Mouse (Mus musculus) limb, embryonic 14.5 days (tissue): ENCODE results near the gene Slmap. TPM values are rescaled to one million over a fixed set of nuclear protein-coding genes. Genes with fewer than 3 reads are reported as not detected.

ENCODE experiments used
- ATAC-seq: fragments of 200-750 bp; cut with Nextera tagmentation; 2 replicates; pipeline ENCODE4 v1.8.0; 2017; ENCODE audit warnings: low read depth, moderate number of reproducible peaks, moderate TSS enrichment; ENCODE audit not compliant: low FRiP score
- DNase-seq: peaks from one replicate; pipeline ENCODE4 v3.0.0-alpha.2; 2015; ENCODE audit warnings: low spot score
- H3K27ac ChIP-seq: fragments of 300-500 bp; sonication (generic); replicated peaks from 2 replicates; pipeline ENCODE4 v1.5.1; 2014; ENCODE audit warnings: low read depth, mild to moderate bottlenecking, low read length, moderate library complexity, mixed read lengths
- H3K27me3 ChIP-seq: fragments of 300-500 bp; sonication (generic); 2 replicates; pipeline ENCODE4 v1.6.1; 2014; ENCODE audit warnings: low read length, mixed read lengths; ENCODE audit not compliant: control insufficient read depth, insufficient read depth
- H3K36me3 ChIP-seq: fragments of 300-500 bp; sonication (generic); 2 replicates; pipeline ENCODE4 v1.6.1; 2014; ENCODE audit warnings: mild to moderate bottlenecking, low read length, moderate library complexity, mixed read lengths; ENCODE audit not compliant: control insufficient read depth, insufficient read depth
- H3K4me1 ChIP-seq: fragments of 300-500 bp; sonication (generic); 2 replicates; pipeline ENCODE4 v1.6.1; 2014; ENCODE audit warnings: antibody characterized with exemption, low read length, mixed read lengths; ENCODE audit not compliant: control insufficient read depth, insufficient read depth
- H3K4me2 ChIP-seq: fragments of 300-500 bp; sonication (generic); replicated peaks from 2 replicates; pipeline ENCODE4 v1.6.1; 2014; ENCODE audit warnings: low read depth, mild to moderate bottlenecking, low read length, moderate library complexity; ENCODE audit not compliant: severe bottlenecking
- H3K4me3 ChIP-seq: fragments of 300-500 bp; sonication (generic); replicated peaks from 2 replicates; pipeline ENCODE4 v1.5.1; 2014; ENCODE audit warnings: low read length
- H3K9ac ChIP-seq: fragments of 300-500 bp; sonication (generic); 2 replicates; pipeline ENCODE4 v1.6.1; 2014; ENCODE audit warnings: mild to moderate bottlenecking, low read depth, low read length, moderate library complexity; ENCODE audit not compliant: severe bottlenecking
- H3K9me3 ChIP-seq: fragments of 300-500 bp; sonication (generic); 2 replicates; pipeline ENCODE4 v1.6.1; 2016; ENCODE audit warnings: low read length; ENCODE audit not compliant: control insufficient read depth
- POLR2A ChIP-seq: fragments of 200-500 bp; IDR thresholded peaks from 2 replicates; pipeline ENCODE4 v1.8.0; 2012; ENCODE audit warnings: inconsistent platforms, mild to moderate bottlenecking, moderate library complexity, borderline replicate concordance; ENCODE audit not compliant: insufficient read depth, insufficient read length; ENCODE audit errors: extremely low read depth
- WGBS: fragments of 180-500 bp; shearing (Covaris S2); extraction: QIAGEN DNeasy Blood & Tissue Kit; methylation state at CpG from one replicate; pipeline ENCODE4 v1.1.7; 2014; 5-methylcytosine and 5-hydroxymethylcytosine counted together
- polyA plus RNA-seq, 2 experiments: library from polyadenylated mRNA; depleted of rRNA in 1 of 2; stranded (reverse) in 1 of 2; unstranded in 1 of 2; fragments of >200 nt; fragmentation: Nextera tagmentation in 1 of 2; extraction: Ambion mirVana in 1 of 2; gene quantifications; 2 replicates each; pipeline versions ENCODE4 v1.2.1 to v1.2.3; 2012 to 2014

The Slmap gene
- polyA plus RNA-seq, 2 experiments: 25.4 to 27.0 TPM

DNA sequence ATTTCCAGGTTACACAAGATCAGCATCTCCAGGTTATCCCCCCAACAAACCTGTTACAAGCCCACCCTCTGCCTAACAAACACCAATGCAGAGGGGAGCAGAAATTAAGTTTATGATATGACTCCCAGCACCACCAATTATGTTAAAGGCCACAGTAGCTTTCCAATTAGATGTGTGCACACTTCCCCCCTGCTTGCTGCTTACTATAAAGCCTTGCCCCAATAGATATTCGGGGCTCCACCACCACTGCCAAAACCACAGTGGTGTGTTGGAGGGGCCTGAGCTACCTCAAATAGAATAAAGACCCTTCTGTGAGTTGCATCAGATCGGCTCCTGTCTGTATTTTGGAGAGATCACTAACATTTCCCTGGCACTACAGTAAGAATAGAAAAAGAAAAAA is 17.7 kb upstream of the Slmap start:
- no peaks in the 10 kb centered on the region for H3K9me3 ChIP-seq
- 82% methylated on average over 2 of the region's 2 CpGs for WGBS
- no peak overlapping the region for H3K27ac ChIP-seq
- no peaks in the 10 kb centered on the region for H3K4me1 ChIP-seq
- no peak overlapping the region for H3K9ac ChIP-seq
- no peaks in the 10 kb centered on the region for H3K36me3 ChIP-seq
- DNase-seq (no peak), ATAC-seq (no peak)
- no peaks in the 10 kb centered on the region for H3K27me3 ChIP-seq
- no peak for TF ChIP-seq POLR2A
- no peak overlapping the region for H3K4me3 ChIP-seq
- H3K4me2 ChIP-seq: no peak overlapping the region

DNA sequence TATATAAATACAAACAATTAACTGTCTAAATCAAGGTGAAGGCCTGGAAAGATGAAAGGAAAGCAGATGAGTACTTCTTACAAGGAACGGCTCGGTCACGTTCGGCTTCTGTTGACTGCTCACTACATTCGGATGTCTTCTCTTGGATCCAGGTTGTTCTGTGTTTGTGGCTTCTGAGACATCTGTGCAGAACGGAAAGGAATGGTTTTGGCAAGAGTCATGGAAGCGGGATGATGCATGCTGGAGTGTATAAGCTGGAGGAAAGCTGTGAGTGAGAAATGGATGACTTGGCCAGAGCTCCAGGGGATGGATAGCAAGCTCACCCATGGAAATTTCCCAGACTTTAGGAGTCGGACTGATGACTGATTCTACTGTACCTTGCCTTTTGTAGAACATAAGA is 16.0 kb upstream of the Slmap start:
- 91% methylated on average over 8 of the region's 8 CpGs for WGBS
- Histone ChIP-seq H3K9ac (no peak overlapping the region), H3K27me3 (no peaks in the 10 kb centered on the region), H3K4me2 (no peak overlapping the region), H3K9me3 (no peaks in the 10 kb centered on the region), H3K36me3 (no peaks in the 10 kb centered on the region), H3K27ac (no peak overlapping the region), H3K4me3 (no peak overlapping the region), H3K4me1 (no peaks in the 10 kb centered on the region)
- ATAC-seq (no peak), DNase-seq (no peak)
- TF ChIP-seq POLR2A: no peak

DNA sequence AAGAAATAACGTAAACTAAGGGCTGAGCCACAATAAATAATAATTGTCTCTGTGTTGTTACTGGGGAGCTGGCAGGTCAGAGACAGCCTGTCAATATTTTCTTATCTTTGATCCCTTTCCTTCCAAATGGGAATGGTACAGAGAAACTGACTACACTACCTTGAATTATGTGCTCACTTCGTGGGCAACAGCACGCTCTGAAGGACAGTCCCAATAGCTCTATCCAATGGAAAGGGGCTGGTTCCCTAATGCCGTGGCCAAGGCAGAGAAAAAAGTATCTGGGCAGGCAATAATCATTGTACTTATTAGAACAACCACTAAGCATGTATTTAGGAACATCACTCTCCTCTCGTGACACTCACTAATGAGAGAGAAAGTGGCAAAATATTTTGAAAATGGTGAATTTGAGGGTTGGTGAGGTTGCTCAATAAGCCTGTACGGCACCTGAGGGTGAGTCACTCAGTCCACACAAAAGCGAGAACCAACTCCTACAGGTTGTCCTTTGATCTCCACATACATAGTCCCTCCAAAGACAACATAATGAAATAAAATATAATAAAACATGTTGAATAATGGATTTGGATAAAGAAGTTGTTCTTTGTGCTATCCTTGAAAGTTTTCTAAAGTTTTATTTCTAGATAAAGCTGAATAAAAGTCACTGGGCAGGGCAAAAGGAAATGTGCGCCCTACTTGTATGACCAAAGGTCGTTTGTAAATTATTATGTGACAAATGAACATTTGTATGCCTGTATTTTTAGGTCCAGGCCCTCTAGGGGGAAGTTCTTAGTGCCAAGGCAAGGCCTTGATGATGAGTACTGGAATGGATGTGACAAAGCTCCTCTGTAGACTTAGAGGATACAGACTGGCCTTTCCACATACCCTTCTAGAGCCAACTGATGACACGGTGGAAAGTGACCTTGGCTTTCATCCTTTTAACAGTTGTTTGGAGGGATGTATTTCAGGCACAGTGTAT is 13.1 kb upstream of the Slmap start:
- Histone ChIP-seq H3K27ac (no peak overlapping the region), H3K4me1 (no peaks in the 10 kb centered on the region), H3K36me3 (no peaks in the 10 kb centered on the region), H3K4me2 (no peak overlapping the region), H3K4me3 (no peak overlapping the region), H3K9me3 (no peaks in the 10 kb centered on the region), H3K27me3 (no peaks in the 10 kb centered on the region), H3K9ac (no peak overlapping the region)
- 74% methylated on average over 10 of the region's 10 CpGs for WGBS
- DNase-seq (no peak), ATAC-seq (no peak)
- no peak for TF ChIP-seq POLR2A

DNA sequence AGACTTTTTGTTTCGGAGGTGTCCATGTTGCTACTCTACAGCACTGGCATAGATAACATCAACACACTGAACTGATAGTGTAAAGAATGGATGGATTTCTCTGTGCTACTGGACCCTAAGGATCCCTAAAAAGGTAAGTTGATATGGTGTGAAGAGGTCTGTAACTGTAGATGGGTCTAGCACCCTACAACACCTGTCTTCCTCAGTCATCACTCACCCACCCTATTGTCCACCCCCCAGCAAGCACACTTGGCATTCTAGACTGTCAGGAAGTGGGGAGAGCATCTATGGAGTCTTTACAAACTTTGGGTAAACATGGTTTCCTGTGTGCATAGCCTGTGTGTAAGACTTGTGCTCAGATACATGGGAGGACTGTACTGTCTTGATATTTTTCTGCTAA is 7.4 kb upstream of the Slmap start:
- Histone ChIP-seq H3K4me2 (no peak overlapping the region), H3K9me3 (no peaks in the 10 kb centered on the region), H3K4me1 (no peaks in the 10 kb centered on the region), H3K27me3 (no peaks in the 10 kb centered on the region), H3K36me3 (no peaks in the 10 kb centered on the region), H3K9ac (no peak overlapping the region), H3K4me3 (no peak overlapping the region), H3K27ac (no peak overlapping the region)
- 88% methylated on average over 1 of the region's 1 CpGs for WGBS
- DNase-seq (no peak), ATAC-seq (no peak)
- TF ChIP-seq POLR2A: no peak

DNA sequence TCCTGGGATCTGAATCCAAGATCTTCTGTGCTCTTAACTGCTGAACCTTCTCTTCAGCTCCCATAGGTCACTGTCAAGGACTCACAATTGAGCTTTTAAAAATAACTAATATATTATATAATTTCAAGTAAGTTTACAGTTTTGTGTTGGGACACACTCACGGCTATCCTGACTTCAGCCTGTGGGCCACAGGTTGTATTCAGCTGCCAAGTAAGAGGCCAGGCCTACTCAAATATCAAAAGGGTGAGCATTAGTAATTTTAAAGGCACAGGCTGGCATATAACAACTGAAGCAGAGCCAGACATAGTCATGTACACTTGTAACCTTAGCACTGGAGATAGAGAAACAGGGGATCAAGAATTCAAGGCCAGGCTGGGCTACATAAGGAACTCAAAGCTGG is 5.8 kb upstream of the Slmap start:
- H3K36me3 ChIP-seq: no peaks in the 10 kb centered on the region
- no peaks in the 10 kb centered on the region for H3K27me3 ChIP-seq
- no peak overlapping the region for H3K27ac ChIP-seq
- H3K9me3 ChIP-seq: no peaks in the 10 kb centered on the region
- H3K9ac ChIP-seq: no peak overlapping the region
- no peaks in the 10 kb centered on the region for H3K4me1 ChIP-seq
- TF ChIP-seq POLR2A: no peak
- ATAC-seq (no peak), DNase-seq (no peak)
- WGBS: 25% methylated on average over 1 of the region's 1 CpGs
- H3K4me3 ChIP-seq: no peak overlapping the region
- no peak overlapping the region for H3K4me2 ChIP-seq

DNA sequence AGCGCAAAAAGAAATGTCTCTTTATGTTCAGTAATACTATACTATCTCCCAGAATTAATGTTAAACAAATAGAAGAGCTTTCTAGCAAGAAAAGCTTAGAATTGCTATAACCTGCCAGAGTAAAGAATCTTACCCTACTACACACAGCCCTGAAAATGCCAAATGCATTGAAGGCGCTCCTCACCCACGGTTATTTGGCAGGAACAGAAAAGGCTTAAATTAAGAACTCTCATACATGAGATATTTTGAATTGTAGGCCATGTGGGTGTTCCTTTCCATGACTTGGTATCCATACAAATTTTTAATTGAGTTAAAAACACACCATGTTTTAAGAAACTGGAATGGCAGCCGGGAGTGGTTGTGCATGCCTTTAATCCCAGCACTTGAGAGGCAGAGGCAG is 4.5 kb upstream of the Slmap start:
- H3K9ac ChIP-seq: no peak overlapping the region
- whole genome bisulfite sequencing: 90% methylated on average over 4 of the region's 4 CpGs
- H3K4me3 ChIP-seq: no peak overlapping the region
- H3K9me3 ChIP-seq: no peaks in the 10 kb centered on the region
- ATAC-seq: no peak
- H3K27me3 ChIP-seq: no peaks in the 10 kb centered on the region
- no peaks in the 10 kb centered on the region for H3K4me1 ChIP-seq
- no peak overlapping the region for H3K4me2 ChIP-seq
- no peak for DNase-seq
- no peak for TF ChIP-seq POLR2A
- H3K36me3 ChIP-seq: no peaks in the 10 kb centered on the region
- H3K27ac ChIP-seq: no peak overlapping the region
